Mouse (Mus musculus) cortical plate, adult 2 months (tissue): Measurements from ENCODE around the gene Gm9508.

ENCODE experiments used
- CTCF ChIP-seq: fragments of 200-500 bp; IDR thresholded peaks from 2 replicates; pipeline ENCODE4 v1.5.1; 2011; ENCODE audit warnings: mild to moderate bottlenecking, control low read depth, low read length; ENCODE audit not compliant: insufficient read depth; ENCODE audit errors: extremely low read depth
- POLR2A ChIP-seq: fragments of 200-500 bp; IDR thresholded peaks from 2 replicates; pipeline ENCODE4 v1.6.1; 2011; ENCODE audit warnings: mild to moderate bottlenecking, low read length, control low read depth; ENCODE audit not compliant: insufficient read depth; ENCODE audit errors: extremely low read depth

DNA sequence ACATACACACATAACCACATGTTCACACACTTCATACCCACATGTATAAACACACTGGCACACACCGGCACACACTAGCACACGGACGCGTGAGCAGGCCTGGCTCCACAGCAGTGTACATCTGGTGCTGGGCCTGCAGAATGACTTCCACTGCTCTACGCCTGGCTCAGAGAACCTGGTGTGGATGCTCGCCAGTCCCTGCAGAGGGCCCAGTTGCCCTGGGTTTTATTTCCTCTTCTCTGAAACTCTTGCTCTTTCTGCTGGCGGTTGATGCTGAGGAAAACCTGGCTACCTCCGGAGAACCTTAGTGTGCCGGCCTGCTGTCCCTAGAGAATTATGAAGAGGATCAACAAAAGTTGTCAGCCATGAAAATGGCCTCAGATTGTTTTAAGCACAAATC, 45.0 kb downstream of the Gm9508 start:
- TF ChIP-seq CTCF (no peak), POLR2A (no peak)
